Mouse (Mus musculus) midbrain, embryonic 12.5 days (tissue): Measurements from ENCODE around the gene Ube2q1. TPM values are rescaled to one million over a fixed set of nuclear protein-coding genes. Genes with fewer than 3 reads are reported as not detected.
A peak's percentile ranks its signal among the peaks of the same experiment; 100 is the strongest.

Source experiments
- ATAC-seq: fragments of 200-750 bp; cut with Nextera tagmentation; 2 replicates; pipeline ENCODE4 v1.8.0; 2017; ENCODE audit warnings: low read depth, moderate TSS enrichment, moderate library complexity; ENCODE audit not compliant: low FRiP score
- H3K27ac ChIP-seq: fragments of 300-500 bp; sonication (generic); replicated peaks from 2 replicates; pipeline ENCODE4 v1.5.1; 2016; ENCODE audit warnings: mild to moderate bottlenecking
- H3K27me3 ChIP-seq: fragments of 300-500 bp; sonication (generic); 2 replicates; pipeline ENCODE4 v1.6.1; 2016; ENCODE audit warnings: mild to moderate bottlenecking
- H3K36me3 ChIP-seq: fragments of 300-500 bp; sonication (generic); 2 replicates; pipeline ENCODE4 v1.6.1; 2016
- H3K4me1 ChIP-seq: fragments of 300-500 bp; sonication (generic); 2 replicates; pipeline ENCODE4 v1.6.1; 2016
- H3K4me2 ChIP-seq: fragments of 300-500 bp; sonication (generic); replicated peaks from 2 replicates; pipeline ENCODE4 v1.6.1; 2016; ENCODE audit warnings: mild to moderate bottlenecking, moderate library complexity
- H3K4me3 ChIP-seq: fragments of 300-500 bp; sonication (generic); 2 replicates; pipeline ENCODE4 v1.5.1; 2016; ENCODE audit warnings: mild to moderate bottlenecking
- H3K9ac ChIP-seq: fragments of 300-500 bp; sonication (generic); replicated peaks from 2 replicates; pipeline ENCODE4 v1.6.1; 2016; ENCODE audit warnings: mild to moderate bottlenecking, moderate library complexity
- H3K9me3 ChIP-seq: fragments of 300-500 bp; sonication (generic); 2 replicates; pipeline ENCODE4 v1.6.1; 2016; ENCODE audit warnings: mild to moderate bottlenecking
- WGBS: fragments of 180-500 bp; shearing (Covaris S2); methylation state at CpG from one replicate; pipeline ENCODE4 v1.1.7; 2016; 5-methylcytosine and 5-hydroxymethylcytosine counted together
- polyA plus RNA-seq: library from polyadenylated mRNA; unstranded; fragments of >200 nt; fragmentation: Nextera tagmentation; extraction: Ambion mirVana; gene quantifications from 2 replicates; pipeline ENCODE4 v1.2.1, GENCODE M21; 2016

Gene Ube2q1
- 18.5 and 21.6 TPM in 2 replicates for polyA plus RNA-seq

DNA sequence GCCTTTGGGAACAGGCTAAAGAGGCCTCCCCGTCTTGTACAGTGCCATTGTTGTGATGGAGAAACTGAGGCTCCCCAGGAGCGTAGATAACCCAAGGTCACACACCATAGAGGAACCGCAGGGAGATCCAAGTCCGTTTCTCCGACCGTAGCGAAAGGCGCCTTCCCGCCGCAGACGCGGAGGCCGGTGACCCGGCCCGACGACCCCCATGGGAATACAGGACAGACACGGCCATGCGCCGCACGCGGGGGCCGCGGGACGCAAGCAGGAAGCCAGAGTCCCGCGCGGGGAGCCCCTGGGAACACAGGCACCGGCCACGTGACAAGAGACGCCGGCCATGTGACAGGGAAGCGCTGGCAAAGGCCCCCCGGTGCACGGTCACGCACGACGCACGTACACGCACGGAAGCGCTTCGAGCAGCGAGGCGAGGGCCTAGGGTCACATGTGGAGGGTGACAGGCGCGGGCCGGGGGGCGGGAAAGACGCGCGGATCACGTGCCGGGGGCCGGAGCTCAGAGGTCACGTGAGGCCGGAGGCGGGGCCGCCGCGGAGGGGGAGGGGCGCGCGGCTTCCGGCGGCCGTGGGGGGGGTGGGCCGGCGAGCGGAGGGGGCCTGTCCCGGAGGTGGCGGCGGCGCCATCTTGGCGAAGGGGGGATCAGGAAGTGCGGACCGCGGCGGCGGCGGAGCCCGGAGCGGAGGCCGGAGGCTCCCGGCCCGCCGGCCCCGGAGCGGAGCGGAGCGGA is at the start of gene Ube2q1:
Gene Ube2q1 (plus strand): TSS at position 649 of the 742 bp plus-strand sequence.
- H3K9ac ChIP-seq, result peak within 1 kb of the TSS; percentile 98
- WGBS, result under 1% methylated on average over 61 of the region's 90 CpGs
- peak; percentile 94 for ATAC-seq
- H3K4me3 ChIP-seq, result peak within 1 kb of the TSS; percentile 80
- H3K27ac ChIP-seq, result peak within 1 kb of the TSS; percentile 96
- peak within 1 kb of the TSS; percentile 87 for H3K4me2 ChIP-seq
- peaks cover 29% of the 10 kb centered on the region for H3K36me3 ChIP-seq
- H3K4me1 ChIP-seq, result peaks cover 30% of the 10 kb centered on the region
- H3K9me3 ChIP-seq, result no peaks in the 10 kb centered on the region
- no peaks in the 10 kb centered on the region for H3K27me3 ChIP-seq

DNA sequence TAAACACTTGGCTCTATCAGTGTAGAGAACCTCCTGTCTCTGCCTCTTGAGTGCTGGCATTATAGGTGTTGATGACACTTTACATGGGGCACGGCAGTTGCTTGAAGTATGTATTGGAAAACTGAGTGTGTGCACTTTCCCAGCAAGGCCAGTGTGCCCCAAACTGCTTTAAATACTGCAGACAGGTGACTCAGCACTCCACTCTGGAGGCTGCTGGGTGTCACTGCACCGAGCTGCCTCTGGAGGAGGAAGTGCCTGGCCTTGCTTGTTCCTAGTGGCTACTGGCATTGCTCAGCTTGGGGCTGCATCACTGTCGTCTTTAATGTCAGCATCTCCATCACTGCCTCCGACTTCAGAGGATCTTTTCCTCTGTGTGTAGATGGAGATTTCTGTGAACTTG is 46.4 kb upstream of the Ube2q1 start:
- peaks cover 26% of the 10 kb centered on the region for H3K4me1 ChIP-seq
- H3K9ac ChIP-seq, result no peak overlapping the region
- no peak overlapping the region for H3K4me3 ChIP-seq

DNA sequence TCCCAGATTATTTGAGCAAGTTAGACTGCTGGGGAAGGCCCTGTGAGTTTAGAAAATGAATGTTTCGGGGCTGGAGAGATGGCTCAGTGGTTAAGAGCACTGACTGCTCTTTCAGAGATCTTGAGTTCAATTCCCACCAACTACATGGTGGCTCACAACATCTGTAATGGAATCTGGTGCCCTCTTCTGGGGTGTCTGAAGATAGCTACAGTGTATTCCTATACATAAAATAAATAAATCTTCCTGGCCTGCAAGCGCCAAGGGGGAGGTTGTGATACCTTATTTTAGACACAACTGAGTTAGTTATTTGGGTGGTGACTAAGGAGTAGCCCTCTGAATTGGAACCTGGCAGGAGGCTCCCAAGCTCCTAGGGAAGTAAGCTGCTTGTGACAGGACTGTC is 44.6 kb upstream of the Ube2q1 start:
- no peak for ATAC-seq
- no peaks in the 10 kb centered on the region for H3K27me3 ChIP-seq
- no peak overlapping the region for H3K4me2 ChIP-seq
- H3K4me1 ChIP-seq, result peaks cover 19% of the 10 kb centered on the region
- WGBS, result 86% methylated on average over 2 of the region's 2 CpGs
- no peak overlapping the region for H3K4me3 ChIP-seq
- H3K9me3 ChIP-seq, result no peaks in the 10 kb centered on the region
- no peak overlapping the region for H3K27ac ChIP-seq
- no peaks in the 10 kb centered on the region for H3K36me3 ChIP-seq
- H3K9ac ChIP-seq, result no peak overlapping the region

More for the DNA sequence above, 46.4 kb upstream of the Ube2q1 start:
- no peak for ATAC-seq
- Histone ChIP-seq H3K9me3 (no peaks in the 10 kb centered on the region), H3K4me2 (no peak overlapping the region), H3K27me3 (no peaks in the 10 kb centered on the region), H3K27ac (no peak overlapping the region), H3K36me3 (no peaks in the 10 kb centered on the region)
- WGBS, result 28% methylated on average over 4 of the region's 4 CpGs

- Histone ChIP-seq H3K9me3 (no peaks in the 10 kb centered on the region), H3K27me3 (no peaks in the 10 kb centered on the region), H3K9ac (peak overlapping the region; percentile 55), H3K4me3 (peak overlapping the region; percentile 44), H3K4me1 (peaks cover 19% of the 10 kb centered on the region), H3K36me3 (peaks cover 7% of the 10 kb centered on the region), H3K4me2 (peak overlapping the region; percentile 61), H3K27ac (no peak overlapping the region)
- WGBS, result 3% methylated on average over 32 of the region's 32 CpGs
- peak; percentile 77 for ATAC-seq
Measured at GRCm38 (mm10) chr3:89730350-89731331, 42.8 kb upstream of the Ube2q1 start.

GRCm38 (mm10) chr3:89732091-89732490 is 41.3 kb upstream of the Ube2q1 start:
- ATAC-seq, result no peak
- Histone ChIP-seq H3K9me3 (no peaks in the 10 kb centered on the region), H3K4me2 (no peak overlapping the region), H3K27ac (no peak overlapping the region), H3K36me3 (peaks cover 18% of the 10 kb centered on the region), H3K9ac (no peak overlapping the region), H3K27me3 (no peaks in the 10 kb centered on the region), H3K4me1 (peaks cover 19% of the 10 kb centered on the region), H3K4me3 (no peak overlapping the region)
- WGBS, result 84% methylated on average over 4 of the region's 4 CpGs

GRCm38 (mm10) chr3:89738509-89738908 is 34.9 kb upstream of the Ube2q1 start:
- no peak overlapping the region for H3K4me2 ChIP-seq
- ATAC-seq, result no peak
- H3K9me3 ChIP-seq, result no peaks in the 10 kb centered on the region
- 97% methylated on average over 6 of the region's 6 CpGs for WGBS
- H3K9ac ChIP-seq, result no peak overlapping the region
- no peaks in the 10 kb centered on the region for H3K27me3 ChIP-seq
- H3K27ac ChIP-seq, result no peak overlapping the region
- H3K4me1 ChIP-seq, result no peaks in the 10 kb centered on the region
- no peak overlapping the region for H3K4me3 ChIP-seq
- H3K36me3 ChIP-seq, result peaks cover 72% of the 10 kb centered on the region

DNA sequence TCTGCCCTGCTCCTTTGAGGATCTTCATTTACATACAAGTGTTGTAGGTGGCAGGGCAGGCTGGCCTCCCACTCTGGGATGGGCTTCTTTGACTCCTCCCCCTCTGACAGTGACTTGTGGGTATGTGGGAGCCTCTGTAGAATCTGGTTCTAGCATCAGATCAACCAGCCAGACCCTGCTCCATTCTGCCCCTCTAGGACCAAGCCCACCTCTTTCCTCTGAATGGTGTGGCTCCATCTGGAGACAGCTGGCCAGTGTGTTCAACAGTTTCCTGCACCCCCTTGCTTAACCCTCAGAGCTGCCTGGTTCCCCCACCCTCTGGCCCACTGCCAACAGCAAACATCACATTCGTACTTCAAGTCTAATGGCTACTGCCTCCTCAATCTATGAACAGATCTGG is 21.1 kb upstream of the Ube2q1 start:
- no peaks in the 10 kb centered on the region for H3K27me3 ChIP-seq
- H3K36me3 ChIP-seq, result peaks cover 70% of the 10 kb centered on the region
- no peak overlapping the region for H3K4me2 ChIP-seq
- H3K27ac ChIP-seq, result no peak overlapping the region
- H3K4me3 ChIP-seq, result no peak overlapping the region
- 62% methylated on average over 1 of the region's 1 CpGs for WGBS
- H3K9me3 ChIP-seq, result no peaks in the 10 kb centered on the region
- no peak for ATAC-seq
- H3K9ac ChIP-seq, result no peak overlapping the region
- H3K4me1 ChIP-seq, result no peaks in the 10 kb centered on the region

- no peak overlapping the region for H3K4me2 ChIP-seq
- H3K4me3 ChIP-seq, result no peak overlapping the region
- 72% methylated on average over 6 of the region's 6 CpGs for WGBS
- H3K27me3 ChIP-seq, result no peaks in the 10 kb centered on the region
- no peak for ATAC-seq
- no peaks in the 10 kb centered on the region for H3K9me3 ChIP-seq
- H3K27ac ChIP-seq, result no peak overlapping the region
- no peak overlapping the region for H3K9ac ChIP-seq
- peaks cover 42% of the 10 kb centered on the region for H3K36me3 ChIP-seq
- peaks cover 24% of the 10 kb centered on the region for H3K4me1 ChIP-seq
Measured at GRCm38 (mm10) chr3:89755283-89755682, 18.1 kb upstream of the Ube2q1 start.

- H3K4me1 ChIP-seq, result peaks cover 34% of the 10 kb centered on the region
- H3K9me3 ChIP-seq, result no peaks in the 10 kb centered on the region
- H3K4me3 ChIP-seq, result no peak overlapping the region
- 0 out of 2 replicates have a peak, but pooled peaks cover 5% of the 10 kb centered on the region for H3K27me3 ChIP-seq
- H3K9ac ChIP-seq, result no peak overlapping the region
- H3K4me2 ChIP-seq, result peak overlapping the region; percentile 45; the same call in 1 of the 2 replicates
- ATAC-seq, result no peak
- WGBS, result 91% methylated on average over 2 of the region's 2 CpGs
- H3K27ac ChIP-seq, result no peak overlapping the region
- peaks cover 35% of the 10 kb centered on the region for H3K36me3 ChIP-seq
Measured at GRCm38 (mm10) chr3:89757851-89758250, 15.6 kb upstream of the Ube2q1 start.

- H3K27me3 ChIP-seq, result 0 out of 2 replicates have a peak, but pooled peaks cover 11% of the 10 kb centered on the region
Measured at GRCm38 (mm10) chr3:89759786-89760185, 13.6 kb upstream of the Ube2q1 start.

GRCm38 (mm10) chr3:89764119-89764724 is 9.2 kb upstream of the Ube2q1 start, which contains the start of gene Chrnb2:
Gene Chrnb2 (minus strand): TSS chr3:89764632.
- Histone ChIP-seq H3K4me2 (peak within 1 kb of the TSS; percentile 59), H3K4me3 (peak within 1 kb of the TSS; percentile 53), H3K27ac (peak within 1 kb of the TSS; percentile 90), H3K27me3 (peaks cover 15% of the 10 kb centered on the region; the same call in 1 of the 2 replicates), H3K9ac (peak within 1 kb of the TSS; percentile 65), H3K9me3 (no peaks in the 10 kb centered on the region), H3K4me1 (peaks cover 34% of the 10 kb centered on the region), H3K36me3 (peaks cover 19% of the 10 kb centered on the region)
- ATAC-seq, result peak; percentile 78
- under 1% methylated on average over 36 of the region's 36 CpGs for WGBS

More at GRCm38 (mm10) chr3:89759786-89760185, 13.6 kb upstream of the Ube2q1 start:
- ATAC-seq, result peak; percentile 42; the same call in 1 of the 2 replicates
- Histone ChIP-seq H3K4me1 (peaks cover 47% of the 10 kb centered on the region), H3K27ac (peak overlapping the region; percentile 73), H3K36me3 (peaks cover 35% of the 10 kb centered on the region), H3K9me3 (no peaks in the 10 kb centered on the region), H3K9ac (peak overlapping the region; percentile 37), H3K4me2 (peak overlapping the region; percentile 45), H3K4me3 (peak overlapping the region; percentile 26)
- 33% methylated on average over 3 of the region's 3 CpGs for WGBS
